Mouse (Mus musculus) B cell, adult 67 days (primary cell): ENCODE measurements around the gene Ccdc3. TPM values are rescaled to one million over a fixed set of nuclear protein-coding genes. Genes with fewer than 3 reads are reported as not detected.

Experiments
- total RNA-seq, 2 experiments: library from RNA; stranded (reverse); gene quantifications; 4 replicates each; pipeline ENCODE4 v1.2.4; 2023

Ccdc3 gene
- not detected for total RNA-seq

DNA sequence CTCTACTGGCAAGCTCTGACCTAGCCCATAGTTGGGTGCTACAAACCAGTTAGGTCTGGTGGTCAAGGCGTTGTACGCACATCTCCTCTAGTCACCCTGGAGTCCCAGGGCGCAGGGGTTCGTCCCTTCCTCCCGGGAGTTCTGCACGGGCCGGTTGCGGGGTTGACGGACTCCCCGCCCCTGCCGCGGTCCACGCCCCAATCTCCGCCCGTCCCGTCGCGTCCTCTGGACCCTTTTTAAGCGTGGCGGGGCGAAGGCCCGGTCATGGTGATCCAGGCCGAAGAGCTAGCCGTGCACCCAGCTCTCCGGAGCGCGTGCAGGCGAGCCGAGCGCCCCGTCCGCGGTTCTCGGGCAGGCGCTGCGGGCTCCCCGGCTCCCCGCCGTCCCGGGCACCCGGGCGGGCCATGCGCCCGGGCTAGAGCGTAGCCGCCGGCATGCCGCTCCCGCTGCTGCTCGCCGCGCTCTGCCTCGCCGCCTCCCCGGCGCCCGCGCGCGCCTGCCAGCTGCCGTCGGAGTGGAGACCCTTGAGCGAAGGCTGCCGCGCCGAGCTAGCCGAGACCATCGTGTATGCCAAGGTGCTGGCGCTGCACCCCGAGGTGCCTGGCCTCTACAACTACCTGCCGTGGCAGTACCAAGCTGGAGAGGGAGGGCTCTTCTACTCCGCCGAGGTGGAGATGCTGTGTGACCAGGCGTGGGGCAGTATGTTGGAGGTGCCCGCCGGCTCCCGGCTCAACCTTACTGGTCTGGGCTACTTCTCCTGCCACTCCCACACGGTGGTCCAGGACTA, at the start of gene Ccdc3:
Gene Ccdc3 (plus strand): TSS at position 277 of the 787 bp plus-strand sequence.

Other genes with a start within 250 kb of the Ccdc3 start
- 10 to 100 TPM; 48.3 to 60.2 TPM for gene Phyh, start 218.8 kb upstream of the Ccdc3 start, total RNA-seq
- not detected for gene Ucma, start 161.7 kb upstream of the Ccdc3 start, total RNA-seq
- 1 to 10 TPM; 1.6 to 2.0 TPM for gene Mcm10, start 125.0 kb upstream of the Ccdc3 start, total RNA-seq
- 1 to 10 TPM; 5.2 to 6.5 TPM for gene Optn, start 73.7 kb upstream of the Ccdc3 start, total RNA-seq